Mouse (Mus musculus) lung, postnatal 0 days (tissue): Measurements from ENCODE around the gene Sh3bgrl3. TPM values are rescaled to one million over a fixed set of nuclear protein-coding genes. Genes with fewer than 3 reads are reported as not detected.
A peak's percentile ranks its signal among the peaks of the same experiment; 100 is the strongest.

Experiments
- ATAC-seq: fragments of 200-750 bp; cut with Nextera tagmentation; 2 replicates; pipeline ENCODE4 v1.8.0; 2017; ENCODE audit warnings: moderate library complexity
- DNase-seq: peaks from one replicate; pipeline ENCODE4 v3.0.0-alpha.2; 2016; ENCODE audit warnings: low spot score
- H3K27ac ChIP-seq: fragments of 300-500 bp; sonication (generic); 2 replicates; pipeline ENCODE4 v1.5.1; 2014; ENCODE audit warnings: antibody characterized with exemption, mild to moderate bottlenecking, low read length, mixed read lengths
- H3K27me3 ChIP-seq: fragments of 300-500 bp; sonication (generic); replicated peaks from 2 replicates; pipeline ENCODE4 v1.6.1; 2014; ENCODE audit warnings: low read length, mixed read lengths; ENCODE audit not compliant: insufficient read depth
- H3K36me3 ChIP-seq: fragments of 300-500 bp; sonication (generic); 2 replicates; pipeline ENCODE4 v1.6.1; 2014; ENCODE audit warnings: low read length, mixed read lengths; ENCODE audit not compliant: insufficient read depth
- H3K4me1 ChIP-seq: fragments of 300-500 bp; sonication (generic); 2 replicates; pipeline ENCODE4 v1.6.1; 2014; ENCODE audit warnings: antibody characterized with exemption, low read depth, low read length, mixed read lengths; ENCODE audit not compliant: insufficient read depth
- H3K4me2 ChIP-seq: fragments of 300-500 bp; sonication (generic); replicated peaks from 2 replicates; pipeline ENCODE4 v1.6.1; 2014; ENCODE audit warnings: low read depth, mild to moderate bottlenecking, low read length, moderate library complexity, mixed read lengths
- H3K4me3 ChIP-seq: fragments of 300-500 bp; sonication (generic); 2 replicates; pipeline ENCODE4 v1.5.1; 2014; ENCODE audit warnings: low read depth, low read length
- H3K9ac ChIP-seq: fragments of 300-500 bp; sonication (generic); replicated peaks from 2 replicates; pipeline ENCODE4 v1.6.1; 2014; ENCODE audit warnings: low read depth, mild to moderate bottlenecking
- H3K9me3 ChIP-seq: fragments of 300-500 bp; sonication (generic); 2 replicates; pipeline ENCODE4 v1.6.1; 2016; ENCODE audit warnings: low read length, mixed read lengths
- CTCF ChIP-seq: IDR thresholded peaks from 2 replicates; pipeline ENCODE4 v1.5.1; 2016; ENCODE audit warnings: antibody characterized with exemption, mild to moderate bottlenecking
- EP300 ChIP-seq: IDR thresholded peaks from 2 replicates; pipeline ENCODE4 v1.6.1; 2016; ENCODE audit warnings: antibody characterized with exemption, mild to moderate bottlenecking, control low read depth
- WGBS: fragments of 180-500 bp; shearing (Covaris S2); extraction: QIAGEN DNeasy Blood & Tissue Kit; methylation state at CpG from one replicate; pipeline ENCODE4 v1.1.7; 2014; 5-methylcytosine and 5-hydroxymethylcytosine counted together
- polyA plus RNA-seq: library from polyadenylated mRNA; unstranded; fragments of >200 nt; fragmentation: Nextera tagmentation; extraction: Ambion mirVana; gene quantifications from 2 replicates; pipeline ENCODE4 v1.2.1, GENCODE M21; 2015

The Sh3bgrl3 gene
- polyA plus RNA-seq, 1 experiment from 2014 or later: 513 TPM

DNA sequence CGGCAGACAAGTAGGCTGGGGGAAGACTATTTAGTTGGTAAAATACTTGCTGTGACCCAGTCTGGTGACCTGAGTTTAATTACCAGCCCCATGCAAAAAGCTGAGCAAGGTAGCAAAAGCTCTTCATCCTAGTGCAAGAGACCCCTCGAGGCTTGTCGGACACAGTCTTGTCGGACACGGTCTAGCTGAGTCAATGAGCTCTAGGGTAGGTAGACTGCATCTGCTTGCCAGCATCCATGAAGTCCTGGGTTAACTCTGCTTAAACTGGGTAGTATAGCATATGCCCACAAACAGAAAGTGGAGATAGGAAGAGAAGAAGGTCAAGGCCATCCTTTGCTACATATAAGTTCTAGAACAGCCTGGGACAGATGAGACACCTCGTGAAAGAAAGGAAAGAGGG is 30.2 kb upstream of the Sh3bgrl3 start:
- Histone ChIP-seq H3K9me3 (no peaks in the 10 kb centered on the region), H3K27ac (no peak overlapping the region), H3K4me1 (no peaks in the 10 kb centered on the region; the same call in 1 of the 2 replicates), H3K27me3 (no peaks in the 10 kb centered on the region), H3K36me3 (0 out of 2 replicates have a peak, but pooled peaks cover 3% of the 10 kb centered on the region), H3K9ac (no peak overlapping the region), H3K4me3 (no peak overlapping the region), H3K4me2 (no peak overlapping the region)
- TF ChIP-seq CTCF (no peak), EP300 (no peak)
- 83% methylated on average over 6 of the region's 6 CpGs for WGBS
- ATAC-seq (no peak), DNase-seq (no peak)

- Histone ChIP-seq H3K4me3 (no peak overlapping the region), H3K36me3 (0 out of 2 replicates have a peak, but pooled peaks cover 3% of the 10 kb centered on the region), H3K9me3 (no peaks in the 10 kb centered on the region), H3K27me3 (no peaks in the 10 kb centered on the region), H3K4me1 (no peaks in the 10 kb centered on the region; the same call in 1 of the 2 replicates), H3K27ac (no peak overlapping the region), H3K4me2 (no peak overlapping the region), H3K9ac (no peak overlapping the region)
- no peak for ATAC-seq
- no peak for TF ChIP-seq CTCF
- no peak for TF ChIP-seq EP300
- 80% methylated on average over 2 of the region's 2 CpGs for WGBS
- DNase-seq: no peak
These were observed 29.0 kb upstream of the Sh3bgrl3 start for GRCm38 (mm10) chr4:134157558-134157957.

DNA sequence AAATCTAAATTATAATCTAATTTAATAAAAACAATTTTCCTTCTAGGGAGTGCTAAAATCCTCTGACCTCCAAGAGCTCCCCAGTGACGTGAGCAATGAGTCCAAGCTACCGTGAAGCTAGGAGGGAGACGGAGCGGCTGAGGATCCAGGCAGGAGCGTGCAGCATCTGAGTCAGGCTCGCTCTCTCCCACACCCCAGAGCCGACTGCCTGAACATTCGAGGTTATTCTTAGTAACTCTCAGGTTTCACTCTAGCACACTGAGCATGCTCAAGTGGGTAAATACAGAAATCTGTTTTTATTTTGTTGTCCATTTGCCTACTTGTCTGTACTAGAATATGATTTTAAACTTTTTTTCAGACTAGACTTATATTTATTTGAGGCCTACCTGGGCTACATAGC is 28.2 kb upstream of the Sh3bgrl3 start:
- no peaks in the 10 kb centered on the region; the same call in 1 of the 2 replicates for H3K4me1 ChIP-seq
- DNase-seq (peak; percentile 71), ATAC-seq (peak; percentile 76)
- no peaks in the 10 kb centered on the region for H3K9me3 ChIP-seq
- no peak overlapping the region for H3K4me3 ChIP-seq
- TF ChIP-seq CTCF (no peak), EP300 (no peak)
- no peak overlapping the region for H3K4me2 ChIP-seq
- peak overlapping the region; percentile 20; the same call in 1 of the 2 replicates for H3K27ac ChIP-seq
- WGBS: 58% methylated on average over 8 of the region's 8 CpGs
- 0 out of 2 replicates have a peak, but pooled peaks cover 3% of the 10 kb centered on the region for H3K36me3 ChIP-seq
- H3K9ac ChIP-seq: no peak overlapping the region
- H3K27me3 ChIP-seq: no peaks in the 10 kb centered on the region

- 0 out of 2 replicates have a peak, but pooled peaks cover 9% of the 10 kb centered on the region for H3K36me3 ChIP-seq
- TF ChIP-seq CTCF: no peak
- TF ChIP-seq EP300: no peak
- no peaks in the 10 kb centered on the region; the same call in 1 of the 2 replicates for H3K4me1 ChIP-seq
- WGBS: 78% methylated on average over 10 of the region's 10 CpGs
- H3K4me2 ChIP-seq: no peak overlapping the region
- DNase-seq (no peak), ATAC-seq (no peak)
- no peaks in the 10 kb centered on the region for H3K9me3 ChIP-seq
- no peak overlapping the region for H3K9ac ChIP-seq
- H3K4me3 ChIP-seq: no peak overlapping the region
- H3K27ac ChIP-seq: no peak overlapping the region
- no peaks in the 10 kb centered on the region for H3K27me3 ChIP-seq
These were observed 27.4 kb upstream of the Sh3bgrl3 start for GRCm38 (mm10) chr4:134155961-134156465.

GRCm38 (mm10) chr4:134155531-134155930 is 26.9 kb upstream of the Sh3bgrl3 start:
- WGBS: 90% methylated on average over 6 of the region's 6 CpGs
- H3K4me3 ChIP-seq: no peak overlapping the region
- no peaks in the 10 kb centered on the region for H3K27me3 ChIP-seq
- no peak overlapping the region for H3K27ac ChIP-seq
- TF ChIP-seq CTCF (no peak), EP300 (no peak)
- H3K9me3 ChIP-seq: no peaks in the 10 kb centered on the region
- ATAC-seq: no peak
- H3K9ac ChIP-seq: no peak overlapping the region
- DNase-seq: no peak
- H3K36me3 ChIP-seq: 0 out of 2 replicates have a peak, but pooled peaks cover 9% of the 10 kb centered on the region
- H3K4me1 ChIP-seq: no peaks in the 10 kb centered on the region; the same call in 1 of the 2 replicates
- no peak overlapping the region for H3K4me2 ChIP-seq

GRCm38 (mm10) chr4:134154354-134154753 is 25.8 kb upstream of the Sh3bgrl3 start:
- Histone ChIP-seq H3K27me3 (no peaks in the 10 kb centered on the region), H3K9ac (no peak overlapping the region), H3K27ac (no peak overlapping the region), H3K4me3 (no peak overlapping the region), H3K4me1 (no peaks in the 10 kb centered on the region; the same call in 1 of the 2 replicates), H3K9me3 (no peaks in the 10 kb centered on the region), H3K4me2 (no peak overlapping the region), H3K36me3 (0 out of 2 replicates have a peak, but pooled peaks cover 9% of the 10 kb centered on the region)
- 95% methylated on average over 3 of the region's 3 CpGs for WGBS
- TF ChIP-seq EP300 (no peak), CTCF (no peak)
- ATAC-seq (no peak), DNase-seq (no peak)
